Mouse (Mus musculus) erythroblast, embryonic 14.5 days (primary cell): Measurements from ENCODE around the gene Gm10428.

Experiments
- GATA1 ChIP-seq: IDR thresholded peaks from 2 replicates; pipeline ENCODE4 v1.6.1; 2012; ENCODE audit warnings: low read length, inconsistent platforms, mixed read lengths
- TAL1 ChIP-seq: IDR thresholded peaks from 3 replicates; pipeline ENCODE4 v1.6.1; 2012; ENCODE audit warnings: low read length, inconsistent platforms, mixed read lengths

DNA sequence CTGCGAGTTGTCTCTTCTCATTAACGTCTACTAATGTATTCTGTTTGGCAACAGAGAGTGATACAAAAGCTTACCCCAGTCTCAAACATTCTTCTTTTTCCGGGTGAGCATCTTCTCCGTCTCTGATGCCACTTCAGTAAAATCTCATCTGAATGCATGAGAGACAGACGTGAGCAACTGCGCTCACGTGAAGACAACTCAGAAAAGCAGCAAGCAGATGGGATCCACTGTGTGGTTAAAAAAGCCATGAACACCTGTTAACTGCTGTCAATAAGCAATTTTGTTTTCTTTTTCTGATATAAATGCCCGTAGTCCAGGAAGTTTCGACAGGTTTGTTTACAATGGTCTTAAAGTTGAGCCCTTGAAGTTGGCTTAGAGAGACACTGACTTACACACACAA lies 5.7 kb upstream of the Gm10428 start:
- TF ChIP-seq GATA1 = no peak
- TF ChIP-seq TAL1 = no peak
